Mouse (Mus musculus) cerebellum, adult 2 months (tissue): Measurements from ENCODE around the gene Catsper2.

Source experiments
- CTCF ChIP-seq: fragments of 200-500 bp; IDR thresholded peaks from 2 replicates; pipeline ENCODE4 v1.5.1; 2011; ENCODE audit warnings: low read depth, mild to moderate bottlenecking, control low read depth, low read length, moderate library complexity, borderline replicate concordance; ENCODE audit not compliant: insufficient read depth
- POLR2A ChIP-seq: fragments of 200-500 bp; IDR thresholded peaks from 2 replicates; pipeline ENCODE4 v1.6.1; 2011; ENCODE audit warnings: low read length, control low read depth, borderline replicate concordance; ENCODE audit not compliant: insufficient read depth

DNA sequence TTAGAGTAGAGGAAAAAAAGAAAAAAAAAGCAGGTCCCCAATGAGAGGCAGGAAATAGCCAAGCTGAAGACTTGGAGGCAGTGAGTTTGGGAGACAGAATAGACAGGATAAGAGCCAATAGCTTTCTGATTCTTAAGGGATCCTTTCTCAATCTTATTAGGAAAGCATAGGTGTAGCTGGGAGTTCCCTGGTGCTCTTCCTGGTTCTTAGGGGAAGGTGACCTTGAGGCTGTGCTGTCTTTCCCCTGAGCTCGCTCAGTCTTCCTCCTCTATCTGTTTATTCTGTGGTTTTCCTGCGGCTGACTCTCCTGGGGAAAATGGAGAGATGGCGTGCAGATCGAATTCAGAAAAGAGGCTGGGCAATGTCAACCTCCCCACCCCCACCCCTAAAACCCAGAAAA, 55.6 kb downstream of the Catsper2 start:
- TF ChIP-seq CTCF = no peak
- no peak for TF ChIP-seq POLR2A
